Mouse (Mus musculus): ENCODE data around the gene Trio. TPM values are rescaled to one million over a fixed set of nuclear protein-coding genes. Genes with fewer than 3 reads are reported as not detected.

The Trio gene
- polyA plus RNA-seq, 1 experiment from 2014 or later = 28.8 TPM

GRCm38 (mm10) chr15:27777455-27778190, 248.0 kb downstream of the Trio start:
- peaks cover 34% of the 10 kb centered on the region for H3K36me3 ChIP-seq (replicated peaks)
- H3K4me1 ChIP-seq = peaks cover 68% of the 10 kb centered on the region
- peak; percentile 70 for DNase-seq (ENCODE audit: low spot score)
- no peaks in the 10 kb centered on the region for H3K27me3 ChIP-seq (replicated peaks; ENCODE audit: low read depth, poor library complexity, severe bottlenecking)
- WGBS = 24% methylated on average over 11 of the region's 11 CpGs
- no peaks in the 10 kb centered on the region for H3K9me3 ChIP-seq
- peak overlapping the region; percentile 38; the same call in 1 of the 2 replicates for H3K4me3 ChIP-seq
- peak overlapping the region; percentile 92 for H3K27ac ChIP-seq (replicated peaks)

GRCm38 (mm10) chr15:27774481-27774880, 251.2 kb downstream of the Trio start:
- no peak overlapping the region for H3K4me3 ChIP-seq
- no peaks in the 10 kb centered on the region for H3K27me3 ChIP-seq (replicated peaks; ENCODE audit: low read depth, poor library complexity, severe bottlenecking)
- peaks cover 59% of the 10 kb centered on the region for H3K4me1 ChIP-seq
- peaks cover 55% of the 10 kb centered on the region for H3K36me3 ChIP-seq (replicated peaks)
- H3K9me3 ChIP-seq = no peaks in the 10 kb centered on the region
- H3K27ac ChIP-seq (replicated peaks) = no peak overlapping the region
- 85% methylated on average over 7 of the region's 7 CpGs for WGBS
- no peak for DNase-seq (ENCODE audit: low spot score)

- no peak overlapping the region for H3K4me3 ChIP-seq
- no peaks in the 10 kb centered on the region for H3K9me3 ChIP-seq
- H3K27me3 ChIP-seq (replicated peaks; ENCODE audit: low read depth, poor library complexity, severe bottlenecking) = no peaks in the 10 kb centered on the region
- WGBS = 85% methylated on average over 7 of the region's 7 CpGs
- H3K36me3 ChIP-seq (replicated peaks) = peaks cover 78% of the 10 kb centered on the region
- DNase-seq (ENCODE audit: low spot score) = no peak
- 0 out of 2 replicates have a peak overlapping the region, but pooled peaks have one; percentile 27 for H3K27ac ChIP-seq (replicated peaks)
- H3K4me1 ChIP-seq = peaks cover 40% of the 10 kb centered on the region
These were observed 253.5 kb downstream of the Trio start for GRCm38 (mm10) chr15:27772125-27772627.

GRCm38 (mm10) chr15:27771581-27771980, 254.1 kb downstream of the Trio start:
- Histone ChIP-seq H3K36me3 (replicated peaks) (peaks cover 84% of the 10 kb centered on the region), H3K9me3 (no peaks in the 10 kb centered on the region), H3K4me1 (peaks cover 34% of the 10 kb centered on the region), H3K4me3 (no peak overlapping the region), H3K27me3 (replicated peaks; ENCODE audit: low read depth, poor library complexity, severe bottlenecking) (no peaks in the 10 kb centered on the region), H3K27ac (replicated peaks) (0 out of 2 replicates have a peak overlapping the region, but pooled peaks have one; percentile 15)
- WGBS = 82% methylated on average over 7 of the region's 7 CpGs
- no peak for DNase-seq (ENCODE audit: low spot score)

GRCm38 (mm10) chr15:27770513-27771196, 255.0 kb downstream of the Trio start:
- peaks cover 89% of the 10 kb centered on the region for H3K36me3 ChIP-seq (replicated peaks)
- DNase-seq (ENCODE audit: low spot score) = no peak
- H3K27me3 ChIP-seq (replicated peaks; ENCODE audit: low read depth, poor library complexity, severe bottlenecking) = no peaks in the 10 kb centered on the region
- H3K9me3 ChIP-seq = no peaks in the 10 kb centered on the region
- no peak overlapping the region for H3K4me3 ChIP-seq
- peak overlapping the region; percentile 52 for H3K27ac ChIP-seq (replicated peaks)
- WGBS = 62% methylated on average over 12 of the region's 12 CpGs
- peaks cover 29% of the 10 kb centered on the region for H3K4me1 ChIP-seq

- peaks cover 10% of the 10 kb centered on the region for H3K4me1 ChIP-seq
- no peak overlapping the region for H3K4me3 ChIP-seq
- peaks cover 96% of the 10 kb centered on the region for H3K36me3 ChIP-seq (replicated peaks)
- DNase-seq (ENCODE audit: low spot score) = no peak
- H3K27me3 ChIP-seq (replicated peaks; ENCODE audit: low read depth, poor library complexity, severe bottlenecking) = no peaks in the 10 kb centered on the region
- no peaks in the 10 kb centered on the region for H3K9me3 ChIP-seq
- WGBS = 89% methylated on average over 3 of the region's 3 CpGs
- no peak overlapping the region for H3K27ac ChIP-seq (replicated peaks)
These were observed 264.2 kb downstream of the Trio start for GRCm38 (mm10) chr15:27761416-27761815.

- 92% methylated on average over 1 of the region's 1 CpGs for WGBS
- no peaks in the 10 kb centered on the region for H3K27me3 ChIP-seq (replicated peaks; ENCODE audit: low read depth, poor library complexity, severe bottlenecking)
- H3K4me3 ChIP-seq = no peak overlapping the region
- DNase-seq (ENCODE audit: low spot score) = no peak
- H3K9me3 ChIP-seq = no peaks in the 10 kb centered on the region
- peaks cover 96% of the 10 kb centered on the region for H3K36me3 ChIP-seq (replicated peaks)
- H3K27ac ChIP-seq (replicated peaks) = no peak overlapping the region
- peaks cover 10% of the 10 kb centered on the region for H3K4me1 ChIP-seq
These were observed 265.0 kb downstream of the Trio start for GRCm38 (mm10) chr15:27760655-27761054.

GRCm38 (mm10) chr15:27759890-27760289, 265.8 kb downstream of the Trio start:
- Histone ChIP-seq H3K9me3 (no peaks in the 10 kb centered on the region), H3K4me1 (peaks cover 10% of the 10 kb centered on the region), H3K27ac (replicated peaks) (no peak overlapping the region), H3K36me3 (replicated peaks) (peaks cover 96% of the 10 kb centered on the region), H3K27me3 (replicated peaks; ENCODE audit: low read depth, poor library complexity, severe bottlenecking) (no peaks in the 10 kb centered on the region), H3K4me3 (no peak overlapping the region)
- no peak for DNase-seq (ENCODE audit: low spot score)
- 87% methylated on average over 5 of the region's 5 CpGs for WGBS

GRCm38 (mm10) chr15:27758680-27759079, 267.0 kb downstream of the Trio start:
- no peak overlapping the region for H3K27ac ChIP-seq (replicated peaks)

GRCm38 (mm10) chr15:27756426-27756825, 269.2 kb downstream of the Trio start:
- H3K4me3 ChIP-seq = no peak overlapping the region
- H3K36me3 ChIP-seq (replicated peaks) = peaks cover 100% of the 10 kb centered on the region
- no peak for DNase-seq (ENCODE audit: low spot score)
- H3K4me1 ChIP-seq = peaks cover 18% of the 10 kb centered on the region
- WGBS = 95% methylated on average over 11 of the region's 11 CpGs
- H3K27me3 ChIP-seq (replicated peaks; ENCODE audit: low read depth, poor library complexity, severe bottlenecking) = no peaks in the 10 kb centered on the region
- no peaks in the 10 kb centered on the region for H3K9me3 ChIP-seq
- H3K27ac ChIP-seq (replicated peaks) = no peak overlapping the region

More at GRCm38 (mm10) chr15:27758680-27759079, 267.0 kb downstream of the Trio start:
- Histone ChIP-seq H3K9me3 (no peaks in the 10 kb centered on the region), H3K27me3 (replicated peaks; ENCODE audit: low read depth, poor library complexity, severe bottlenecking) (no peaks in the 10 kb centered on the region), H3K36me3 (replicated peaks) (peaks cover 96% of the 10 kb centered on the region), H3K4me1 (peaks cover 12% of the 10 kb centered on the region), H3K4me3 (no peak overlapping the region)
- peak; percentile 35 for DNase-seq (ENCODE audit: low spot score)
- 63% methylated on average over 6 of the region's 6 CpGs for WGBS

GRCm38 (mm10) chr15:27754571-27755260, 270.9 kb downstream of the Trio start:
- Histone ChIP-seq H3K27me3 (replicated peaks; ENCODE audit: low read depth, poor library complexity, severe bottlenecking) (no peaks in the 10 kb centered on the region), H3K9me3 (no peaks in the 10 kb centered on the region), H3K4me3 (no peak overlapping the region), H3K4me1 (peaks cover 16% of the 10 kb centered on the region), H3K36me3 (replicated peaks) (peaks cover 100% of the 10 kb centered on the region), H3K27ac (replicated peaks) (no peak overlapping the region)
- no peak for DNase-seq (ENCODE audit: low spot score)
- 87% methylated on average over 7 of the region's 7 CpGs for WGBS

GRCm38 (mm10) chr15:27753923-27754322, 271.7 kb downstream of the Trio start:
- Histone ChIP-seq H3K27me3 (replicated peaks; ENCODE audit: low read depth, poor library complexity, severe bottlenecking) (no peaks in the 10 kb centered on the region), H3K9me3 (no peaks in the 10 kb centered on the region), H3K27ac (replicated peaks) (0 out of 2 replicates have a peak overlapping the region, but pooled peaks have one; percentile 10), H3K36me3 (replicated peaks) (peaks cover 100% of the 10 kb centered on the region), H3K4me3 (no peak overlapping the region), H3K4me1 (peaks cover 10% of the 10 kb centered on the region)
- DNase-seq (ENCODE audit: low spot score) = no peak
- 84% methylated on average over 5 of the region's 5 CpGs for WGBS
